Mouse (Mus musculus) ES-CJ7 (cell line): ENCODE results near the gene Brca2.
"Not testable (repeated sequence)": the region's sequence is repeated elsewhere in the genome, so short reads cannot be mapped to it uniquely, and the experiment has no call there.

ENCODE experiments used
- DNase-seq: peaks from one replicate; pipeline ENCODE4 v3.0.0; 2011; ENCODE audit warnings: low read depth, low spot score

Brca2 gene

GRCm38 (mm10) chr5:150521937-150522866 lies at the start of gene Brca2:
Gene Brca2 (plus strand): TSS chr5:150522630.
- peak; percentile 91 for DNase-seq

DNA sequence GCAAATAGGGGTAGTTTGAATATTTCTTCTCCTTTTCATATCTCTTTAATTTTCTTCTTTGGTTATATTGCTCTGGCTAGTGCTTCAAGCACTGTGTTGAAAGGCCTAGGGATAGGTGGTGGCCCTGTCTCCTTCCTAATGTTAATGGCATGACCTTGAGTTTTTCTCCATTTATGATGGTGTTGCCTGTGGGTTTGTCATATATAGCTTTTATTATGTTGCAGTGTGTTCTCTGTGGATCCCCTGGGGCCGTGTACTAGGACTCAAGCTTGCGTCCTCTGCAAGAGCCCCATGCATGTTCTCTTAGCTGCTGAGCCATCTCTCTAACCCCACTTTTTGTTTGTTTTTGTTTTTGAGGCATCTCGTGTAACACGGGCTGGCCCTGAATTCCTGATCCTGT lies 45.1 kb upstream of the Brca2 start:
- no peak for DNase-seq

- no peak for DNase-seq
Measured at GRCm38 (mm10) chr5:150478612-150479011, 43.8 kb upstream of the Brca2 start.

GRCm38 (mm10) chr5:150485198-150485597 lies 37.2 kb upstream of the Brca2 start:
- peak; percentile 22 for DNase-seq

GRCm38 (mm10) chr5:150490285-150490684 lies 32.1 kb upstream of the Brca2 start:
- DNase-seq, result no peak

DNA sequence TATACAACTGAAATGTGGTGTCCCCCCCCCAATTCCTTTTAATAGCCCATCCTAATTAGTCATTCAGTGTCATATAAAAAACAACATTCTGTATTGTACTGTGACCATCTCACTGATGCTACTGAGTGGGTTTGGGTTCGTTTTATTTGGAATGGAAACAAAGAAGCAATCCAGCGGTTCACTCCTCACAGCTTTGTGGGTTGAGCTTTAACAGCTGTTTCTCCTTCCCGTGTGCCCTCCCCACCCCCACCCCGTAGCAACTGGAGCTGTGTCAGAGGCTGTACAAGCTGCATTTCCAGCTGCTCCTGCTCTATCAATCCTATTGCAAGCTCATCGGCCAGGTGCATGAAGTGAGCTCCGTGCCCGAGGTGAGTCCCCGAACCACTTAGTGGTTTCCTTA lies 31.6 kb upstream of the Brca2 start:
- DNase-seq, result no peak

DNA sequence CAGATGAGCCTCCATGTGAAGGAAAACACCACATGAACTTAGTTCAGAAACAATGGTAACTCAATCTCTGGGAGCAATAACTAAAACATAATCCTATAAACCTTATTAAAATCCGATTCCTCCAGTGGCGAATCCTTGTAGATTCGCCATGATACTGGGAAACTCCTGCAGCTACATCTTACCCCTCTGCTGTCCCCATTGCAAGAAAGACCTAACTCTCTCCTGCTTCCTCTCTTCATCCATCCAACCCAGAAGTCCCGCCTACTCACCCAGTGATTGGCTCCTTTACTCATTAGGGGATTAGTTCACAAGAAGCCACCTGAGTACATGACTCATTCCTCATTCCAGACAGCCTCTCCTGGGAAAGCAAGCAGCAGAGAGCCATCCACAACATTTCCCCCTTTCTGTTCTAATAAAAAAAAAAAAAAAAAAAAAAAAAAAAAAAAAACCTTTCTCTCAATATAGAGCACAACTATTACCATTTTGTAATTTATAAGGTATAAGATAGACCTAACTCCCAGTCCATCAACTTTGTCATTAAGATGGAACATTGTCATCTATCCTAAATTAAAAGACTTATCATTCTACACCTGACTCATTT lies 30.8 kb upstream of the Brca2 start:
- DNase-seq, result not testable (repeated sequence)

GRCm38 (mm10) chr5:150495792-150496191 lies 26.6 kb upstream of the Brca2 start:
- DNase-seq, result peak; percentile 76

GRCm38 (mm10) chr5:150510451-150511225 lies 11.8 kb upstream of the Brca2 start:
- DNase-seq, result no peak

DNA sequence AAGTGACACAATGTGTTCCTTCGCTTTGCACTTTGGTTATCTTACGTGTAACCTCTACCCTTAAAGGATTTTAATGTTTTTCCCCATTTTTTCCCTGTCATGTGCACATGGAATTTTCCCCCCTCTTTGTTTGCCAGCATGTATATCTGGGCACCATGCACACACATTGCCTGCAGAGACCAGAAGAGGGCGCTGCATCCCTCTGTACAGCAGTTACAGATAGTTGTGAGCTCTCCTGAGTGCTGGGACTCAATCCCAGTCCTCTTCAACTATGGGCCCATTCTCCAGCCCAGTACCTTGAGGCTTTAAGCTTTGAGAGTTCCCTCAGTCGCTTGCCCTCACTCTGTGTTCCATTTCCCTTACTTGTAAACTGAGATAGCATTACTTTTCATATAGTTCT lies 9.2 kb upstream of the Brca2 start:
- DNase-seq, result peak; percentile 43

DNA sequence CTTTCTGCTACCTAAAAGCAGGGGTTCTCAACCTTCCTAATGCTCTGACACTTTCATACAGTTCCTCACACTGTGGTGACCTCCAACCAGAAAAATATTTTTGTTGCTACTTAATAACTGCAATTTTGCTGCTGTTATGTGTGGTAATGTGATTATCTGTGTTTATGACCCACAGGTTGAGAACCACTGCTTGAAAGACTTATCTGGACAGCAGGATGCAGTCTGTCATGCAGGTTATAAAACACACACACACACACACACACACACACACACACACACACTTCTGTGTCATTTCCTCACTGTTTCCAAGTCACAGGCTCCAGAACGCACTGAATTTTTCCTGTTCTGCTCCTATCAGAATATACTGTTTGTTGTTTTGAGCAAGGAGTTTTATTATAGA lies 8.4 kb upstream of the Brca2 start:
- DNase-seq, result no peak

GRCm38 (mm10) chr5:150518064-150518463 lies 4.4 kb upstream of the Brca2 start, which contains the start of gene Zar1l:
Gene Zar1l (minus strand): TSS chr5:150518164.
- no peak for DNase-seq

DNA sequence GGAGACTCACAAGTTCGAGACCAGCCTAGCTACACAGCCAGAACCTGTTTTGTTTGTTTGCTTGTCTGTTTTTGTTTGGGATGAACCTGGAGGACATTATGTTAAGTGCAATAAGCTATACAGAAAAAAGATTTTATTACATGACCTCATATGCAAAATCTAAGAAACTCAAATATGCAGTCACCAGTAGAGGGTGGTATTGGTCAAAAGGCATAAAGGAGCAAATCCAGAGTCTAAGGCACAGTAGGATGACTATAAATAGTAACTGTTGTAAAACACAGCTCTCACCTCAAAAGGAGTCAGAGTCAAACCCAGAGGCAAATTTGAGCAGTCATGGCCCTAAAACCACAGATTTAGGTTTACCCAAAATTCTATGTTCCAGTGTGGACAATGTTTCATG lies 2.9 kb upstream of the Brca2 start:
- peak; percentile 45 for DNase-seq

DNA sequence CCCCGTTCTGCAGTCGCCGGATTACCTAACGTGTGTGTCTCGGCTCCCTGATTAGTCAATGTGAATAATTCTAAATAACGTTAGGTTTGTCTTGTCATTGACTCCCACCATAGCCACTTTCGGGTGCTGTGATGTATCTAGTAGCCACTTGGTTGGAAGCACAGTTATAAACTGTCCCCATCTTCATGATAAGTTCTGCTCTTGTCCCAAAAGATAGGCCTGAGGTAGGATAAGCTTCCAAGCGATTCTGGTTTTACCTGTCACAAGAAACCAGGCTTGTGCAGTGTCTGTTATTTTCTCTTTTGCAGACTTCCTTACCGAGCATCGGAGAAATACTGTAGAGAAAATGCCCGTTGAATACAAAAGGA lies 421 bp downstream of the Brca2 start:
- DNase-seq, result no peak

- no peak for DNase-seq
Measured at GRCm38 (mm10) chr5:150525239-150525638, 2.8 kb downstream of the Brca2 start.

- no peak for DNase-seq
Measured at GRCm38 (mm10) chr5:150541302-150541701, 18.9 kb downstream of the Brca2 start.

- DNase-seq, result no peak
Measured at GRCm38 (mm10) chr5:150543184-150543583, 20.8 kb downstream of the Brca2 start.

- DNase-seq, result no peak
Measured at GRCm38 (mm10) chr5:150551637-150552036, 29.2 kb downstream of the Brca2 start.

DNA sequence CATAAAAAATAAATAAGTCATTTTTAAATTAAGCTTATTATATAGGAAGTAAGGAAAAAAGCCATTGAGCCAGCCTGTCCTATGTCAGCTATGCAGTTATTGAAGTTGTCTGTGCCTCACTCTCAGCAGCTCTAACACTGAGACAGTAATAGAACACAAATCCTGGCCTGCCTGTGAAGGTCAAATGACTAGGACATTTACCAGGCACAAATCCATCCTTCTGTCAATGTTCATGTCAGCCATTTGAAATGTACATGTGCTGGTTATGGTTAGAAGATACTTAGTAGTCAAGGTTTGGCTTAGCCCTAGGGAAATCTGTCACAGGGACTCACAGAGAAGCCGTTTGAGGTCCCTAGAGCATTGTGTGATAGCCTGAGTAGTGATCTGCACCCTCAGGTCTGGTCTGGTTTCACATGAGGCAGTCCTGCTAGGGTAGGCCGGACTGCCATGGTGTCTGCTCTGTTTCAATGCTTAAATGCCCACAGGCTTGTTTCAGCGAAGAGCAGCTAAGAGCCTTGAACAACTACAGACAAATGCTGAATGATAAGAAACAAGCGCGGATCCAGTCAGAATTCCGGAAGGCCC lies 37.2 kb downstream of the Brca2 start:
- DNase-seq, result no peak

- DNase-seq, result no peak
Measured at GRCm38 (mm10) chr5:150560851-150561250, 38.4 kb downstream of the Brca2 start.

DNA sequence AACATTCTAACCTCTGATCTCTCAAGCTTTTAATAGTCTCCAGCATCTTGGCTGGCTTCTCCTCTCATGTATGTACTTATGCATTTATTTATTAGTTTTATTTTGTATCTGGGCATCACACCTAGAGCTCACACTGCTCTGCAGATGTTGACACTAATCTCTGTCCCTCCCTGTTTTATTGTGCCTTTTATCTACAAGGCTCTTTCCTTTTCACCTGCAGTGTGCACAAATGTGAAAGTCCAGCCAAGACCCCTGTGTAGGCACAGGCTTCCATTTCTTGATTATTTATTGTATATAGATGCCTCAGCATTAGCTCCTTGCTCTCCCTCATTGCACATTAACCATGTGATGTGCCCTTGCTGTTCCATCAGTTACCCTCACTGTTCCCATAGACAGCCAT lies 38.9 kb downstream of the Brca2 start:
- DNase-seq, result no peak

DNA sequence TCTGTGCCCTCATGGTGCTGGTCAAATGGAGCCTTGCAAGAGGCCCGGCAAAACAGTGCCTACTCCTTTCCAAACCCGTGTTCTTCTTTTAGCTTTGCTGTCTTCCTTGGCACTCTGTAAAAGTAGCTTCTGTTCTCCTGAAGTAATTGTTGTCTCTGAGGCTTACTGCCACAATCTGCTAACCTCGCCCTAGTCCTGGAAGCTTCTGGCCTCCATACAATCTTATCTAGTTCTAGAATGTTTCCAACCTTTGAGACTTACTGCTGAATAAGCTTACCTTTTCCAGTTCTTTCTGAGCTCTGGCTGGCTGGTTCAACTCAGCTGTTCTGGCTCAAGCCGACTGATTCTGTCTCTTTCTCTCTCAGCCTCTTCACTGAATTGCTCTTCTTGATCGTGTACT lies 39.4 kb downstream of the Brca2 start:
- no peak for DNase-seq
